In genomic region chr2:33546879-33547278, GRCm38 (mm10) we compare ENCODE assay signal across 8 mouse cellular contexts.
A peak's percentile ranks its signal among the peaks of the same experiment; 100 is the strongest.
DNase-seq lines count a peak whose midpoint lies in the region; ATAC-seq and TF ChIP-seq lines count a peak whose summit lies in the region.

No protein-coding gene starts in this region.

- peak overlapping the region; percentile 92 for H3K27ac ChIP-seq in hindbrain, embryonic 15.5 days (replicated peaks)
- peak overlapping the region; percentile 61 for H3K27ac ChIP-seq in limb, embryonic 14.5 days (replicated peaks; ENCODE audit: low read depth, low read length)

- no peak for TF ChIP-seq POLR2A in limb, embryonic 14.5 days (IDR thresholded peaks at IDR 0.05; ENCODE audit: borderline replicate concordance, extremely low read depth, insufficient read depth, insufficient read length)

- H3K4me1 ChIP-seq in hindbrain, embryonic 15.5 days (replicated peaks) = peaks cover 47% of the 10 kb centered on the region
- H3K4me1 ChIP-seq in limb, embryonic 14.5 days (ENCODE audit: control insufficient read depth, insufficient read depth, low read length) = peaks cover 32% of the 10 kb centered on the region

- no peaks in the 10 kb centered on the region for H3K36me3 ChIP-seq in hindbrain, embryonic 15.5 days
- no peaks in the 10 kb centered on the region for H3K36me3 ChIP-seq in limb, embryonic 14.5 days (ENCODE audit: control insufficient read depth, insufficient read depth, low read length)

- H3K9me3 ChIP-seq in hindbrain, embryonic 15.5 days = no peaks in the 10 kb centered on the region
- no peaks in the 10 kb centered on the region for H3K9me3 ChIP-seq in limb, embryonic 14.5 days (ENCODE audit: control insufficient read depth, low read length)

- ATAC-seq in hindbrain, embryonic 15.5 days (ENCODE audit: low FRiP score, low read depth) = peak; percentile 63
- peak; percentile 71 for ATAC-seq in limb, embryonic 14.5 days (ENCODE audit: low FRiP score, low read depth)
- ATAC-seq in erythroblast, adult 5-6 weeks (replicated peaks; ENCODE audit: low FRiP score, poor library complexity, severe bottlenecking) = no peak

- WGBS in hindbrain, embryonic 15.5 days = 15% methylated on average over 6 of the region's 6 CpGs
- WGBS in limb, embryonic 14.5 days = 24% methylated on average over 6 of the region's 6 CpGs

- H3K9ac ChIP-seq in hindbrain, embryonic 15.5 days = no peak overlapping the region
- no peak overlapping the region for H3K9ac ChIP-seq in limb, embryonic 14.5 days (ENCODE audit: low read depth, low read length, severe bottlenecking)

- peak; percentile 88 for DNase-seq in heart, adult 11 months
- DNase-seq in heart, adult 8-10 months (ENCODE audit: low spot score) = no peak
- DNase-seq in Muller cell, postnatal 12 days (ENCODE audit: inconsistent ontology term) = peak; percentile 92
- DNase-seq in cerebellum, postnatal 4 days (ENCODE audit: low spot score in 2 of 2) = peak; percentile 73 to 91
- peak; percentile 94 for DNase-seq in limb, embryonic 14.5 days (ENCODE audit: low spot score)
- peak; percentile 96 for DNase-seq in right cerebral cortex, adult 18-20 months

- no peak overlapping the region for H3K4me3 ChIP-seq in hindbrain, embryonic 15.5 days
- no peak overlapping the region for H3K4me3 ChIP-seq in limb, embryonic 14.5 days (replicated peaks; ENCODE audit: low read length)

- peak overlapping the region; percentile 23 for H3K4me2 ChIP-seq in hindbrain, embryonic 15.5 days
- peak overlapping the region; percentile 16; the same call in 1 of the 2 replicates for H3K4me2 ChIP-seq in limb, embryonic 14.5 days (replicated peaks; ENCODE audit: low read depth, low read length, severe bottlenecking)

- no peaks in the 10 kb centered on the region for H3K27me3 ChIP-seq in hindbrain, embryonic 15.5 days
- H3K27me3 ChIP-seq in limb, embryonic 14.5 days (ENCODE audit: control insufficient read depth, insufficient read depth, low read length) = peaks cover 19% of the 10 kb centered on the region; the same call in 1 of the 2 replicates
